Mouse (Mus musculus): ENCODE data around the gene Schip1.

DNA sequence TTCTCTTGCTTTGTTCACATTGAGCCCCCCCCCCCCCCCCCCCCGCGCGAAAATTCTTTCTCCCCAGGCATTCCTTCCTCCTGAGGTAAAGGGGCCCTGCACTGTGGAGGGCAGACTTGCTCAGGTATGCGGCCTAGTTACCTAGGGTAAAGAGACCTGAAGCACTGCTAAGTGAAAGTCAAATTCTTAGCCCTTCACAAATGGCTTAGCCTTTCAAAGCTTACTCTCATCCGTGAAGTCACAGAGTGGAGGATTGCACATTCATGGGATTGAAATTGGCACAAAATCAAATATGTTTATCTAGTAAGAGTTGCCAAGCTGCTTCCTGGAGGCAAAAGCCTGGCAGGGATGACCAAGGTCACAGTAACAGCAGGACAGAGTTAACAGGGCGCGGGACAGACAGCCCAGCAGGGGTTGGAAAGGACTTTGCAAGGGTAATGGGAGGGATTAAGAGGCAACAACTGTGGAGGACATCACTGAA is 470.0 kb downstream of the Schip1 start:
- no peak for TF ChIP-seq CTCF (IDR thresholded peaks at IDR 0.05; ENCODE audit: low read depth)
- no peak for TF ChIP-seq EP300 (IDR thresholded peaks at IDR 0.05; ENCODE audit: low read depth)
